Mouse (Mus musculus) heart, adult 18-20 months (tissue): ENCODE results near the gene Naa25. TPM values are rescaled to one million over a fixed set of nuclear protein-coding genes. Genes with fewer than 3 reads are reported as not detected.

Experiments used
- DNase-seq, 2 experiments: peaks; one replicate each; pipeline ENCODE4 v3.0.0; 2021 to 2022; ENCODE audit warnings: mixed read lengths in 1 of 2
- total RNA-seq, 2 experiments: library from RNA; stranded (reverse); gene quantifications; 2 replicates each; pipeline ENCODE4 v1.2.3; 2021

Naa25 gene
- total RNA-seq, 2 experiments from 2014 or later = 22.4 to 23.1 TPM

GRCm38 (mm10) chr5:121392667-121393380 is 4.9 kb upstream of the Naa25 start:
- DNase-seq = peak; percentile 43 to 80

DNA sequence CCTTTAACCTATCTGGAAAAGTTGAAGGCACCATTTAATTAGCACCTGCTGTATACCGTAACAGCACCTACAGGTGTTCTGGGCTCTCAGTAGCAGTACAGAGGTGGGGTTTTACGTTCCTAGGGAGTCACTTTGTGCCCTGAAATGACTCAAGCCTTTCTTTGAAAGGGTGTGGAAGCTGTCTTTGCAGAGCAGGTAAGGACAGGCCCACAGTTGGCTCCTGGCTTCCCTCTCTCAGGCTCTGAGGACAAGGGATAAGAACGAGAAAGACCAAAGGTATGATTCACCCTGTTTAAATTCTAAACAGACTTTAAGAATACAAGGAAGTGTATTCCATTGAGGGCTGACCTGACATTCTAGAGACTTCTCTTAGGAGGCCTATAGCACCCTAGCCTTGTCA is 4.3 kb upstream of the Naa25 start:
- DNase-seq = no peak

DNA sequence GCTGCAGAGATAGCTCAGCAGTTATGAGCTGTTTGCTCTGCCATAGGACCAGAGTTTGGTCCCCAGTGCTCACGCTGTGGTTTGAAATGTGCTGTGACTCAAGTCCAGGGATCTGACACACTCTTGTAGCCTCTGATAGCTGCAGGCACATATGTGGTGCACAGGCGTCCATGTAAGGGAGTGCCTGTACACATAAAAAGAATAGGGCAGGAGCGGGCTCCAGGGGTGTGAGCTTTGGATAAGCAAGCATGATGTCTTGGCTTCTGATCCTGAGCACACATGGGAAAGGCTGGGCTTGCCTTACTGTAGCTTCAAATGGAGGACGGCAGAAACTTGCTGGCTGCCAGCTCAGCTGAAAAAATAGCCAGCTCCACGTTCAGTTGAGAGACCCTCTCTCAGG is 2.1 kb upstream of the Naa25 start:
- no peak for DNase-seq

GRCm38 (mm10) chr5:121398146-121398964 is 619 bp downstream of the Naa25 start:
- no peak for DNase-seq

DNA sequence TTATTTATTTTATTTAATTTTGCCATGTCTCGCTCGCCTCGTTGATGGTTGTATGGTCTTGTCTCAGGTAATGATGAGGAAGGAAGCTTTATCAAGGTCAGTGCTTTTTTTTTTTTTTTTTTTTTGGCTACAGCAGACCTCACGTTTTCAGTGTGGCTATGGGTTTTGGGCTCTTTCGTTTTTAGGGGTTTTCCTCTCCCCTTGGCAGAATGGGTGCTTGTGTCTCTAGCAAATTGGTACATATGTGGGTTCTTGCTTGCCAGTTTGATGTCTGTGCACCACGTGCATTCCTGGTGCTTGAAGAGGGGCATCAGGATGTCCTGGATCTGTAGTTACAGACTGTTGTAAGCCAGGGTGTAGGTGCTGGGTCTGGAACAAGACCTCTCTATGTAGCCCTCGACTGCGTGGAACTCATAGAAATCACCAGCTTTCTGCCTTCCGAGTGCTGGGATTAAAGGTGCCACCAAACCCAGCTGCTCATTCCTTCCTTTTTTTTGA is 1.3 kb downstream of the Naa25 start:
- no peak for DNase-seq

GRCm38 (mm10) chr5:121399540-121399939 is 1.8 kb downstream of the Naa25 start:
- no peak for DNase-seq

DNA sequence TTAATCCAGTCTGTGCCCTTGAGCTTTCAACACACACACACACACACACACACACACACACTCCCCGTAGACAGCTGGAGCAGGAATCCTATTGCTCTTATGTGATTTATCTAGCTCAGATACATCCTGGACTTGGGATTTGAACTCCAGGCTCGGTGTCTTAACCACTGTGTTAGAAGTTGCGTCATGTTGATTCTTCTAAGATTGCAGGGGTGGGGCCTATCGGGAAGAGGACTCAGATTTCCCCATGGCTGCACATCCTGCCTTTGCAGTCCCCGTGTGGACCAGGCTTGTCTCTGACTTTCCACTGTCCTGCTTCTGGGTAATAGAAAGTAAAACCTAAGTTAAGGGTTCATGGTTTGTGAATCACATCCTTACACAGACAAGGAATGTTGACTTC is 2.3 kb downstream of the Naa25 start:
- DNase-seq = no peak

GRCm38 (mm10) chr5:121400849-121401248 is 3.1 kb downstream of the Naa25 start:
- DNase-seq = no peak

DNA sequence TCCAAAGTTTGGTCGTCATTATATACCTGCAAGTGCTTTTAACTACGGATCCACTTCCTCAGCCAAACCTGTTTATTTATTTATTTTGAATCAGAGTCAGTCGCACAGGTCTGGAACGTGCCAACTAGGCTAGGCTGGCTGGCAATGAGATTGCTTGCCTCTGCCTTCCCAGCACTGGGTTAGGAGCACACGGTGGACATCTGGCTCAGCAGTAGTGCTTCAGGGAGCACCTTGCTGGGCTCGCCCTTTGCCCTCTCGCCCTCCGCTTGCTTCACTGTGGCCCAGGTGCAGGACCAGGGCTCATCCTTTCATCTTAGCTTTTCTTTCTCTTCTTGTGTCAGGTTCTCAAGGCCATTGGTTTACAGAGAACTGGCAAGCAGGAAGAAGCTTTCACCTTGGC is 10.1 kb downstream of the Naa25 start:
- peak in 1 of 2 experiments; percentile 29 for DNase-seq

- DNase-seq = no peak
These were observed 13.2 kb downstream of the Naa25 start for GRCm38 (mm10) chr5:121410975-121411374.

DNA sequence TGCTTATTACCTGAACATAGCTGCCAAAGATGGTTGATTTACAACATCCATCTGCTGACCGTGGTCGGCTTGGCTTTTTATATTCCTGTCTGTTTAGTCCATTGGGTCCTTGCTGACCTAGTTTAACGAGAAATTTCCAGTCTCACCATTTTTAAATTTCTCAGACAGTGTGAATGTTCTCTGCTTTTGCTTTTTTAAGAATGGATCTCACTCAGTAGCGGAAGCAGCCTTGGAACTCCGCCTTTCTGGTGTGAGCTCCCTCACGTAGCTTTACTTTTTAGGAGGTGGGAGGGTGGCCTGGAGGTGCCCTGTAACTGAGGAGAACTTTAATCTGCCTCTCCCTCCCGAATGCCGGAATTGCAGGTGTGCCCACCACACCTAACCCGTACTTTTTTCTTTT is 23.0 kb downstream of the Naa25 start:
- no peak for DNase-seq

GRCm38 (mm10) chr5:121422787-121423186 is 25.1 kb downstream of the Naa25 start:
- DNase-seq = no peak

- no peak for DNase-seq
These were observed 25.6 kb downstream of the Naa25 start for GRCm38 (mm10) chr5:121423297-121423696.

GRCm38 (mm10) chr5:121428954-121429353 is 31.2 kb downstream of the Naa25 start:
- no peak for DNase-seq

DNA sequence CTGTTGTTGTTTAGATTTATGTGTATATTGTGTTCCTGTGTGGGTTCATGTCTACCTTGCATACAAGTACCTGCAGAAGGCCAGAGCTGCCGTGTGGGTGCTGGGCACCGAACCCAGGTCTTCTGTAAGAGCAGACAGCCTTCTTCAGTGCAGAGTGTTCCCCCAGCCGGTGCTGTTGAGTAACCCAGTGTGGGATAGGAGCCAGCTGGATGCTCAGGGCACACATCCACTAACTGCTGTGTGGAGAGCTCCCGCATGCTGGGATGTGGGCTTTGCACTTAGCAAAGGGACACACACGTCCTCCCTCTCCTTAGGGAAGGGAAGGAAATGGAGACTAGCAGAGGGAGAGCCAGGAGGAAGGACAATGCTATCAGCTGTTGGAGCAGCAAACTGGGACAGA is 40.4 kb downstream of the Naa25 start:
- DNase-seq = peak in 1 of 2 experiments; percentile 40

DNA sequence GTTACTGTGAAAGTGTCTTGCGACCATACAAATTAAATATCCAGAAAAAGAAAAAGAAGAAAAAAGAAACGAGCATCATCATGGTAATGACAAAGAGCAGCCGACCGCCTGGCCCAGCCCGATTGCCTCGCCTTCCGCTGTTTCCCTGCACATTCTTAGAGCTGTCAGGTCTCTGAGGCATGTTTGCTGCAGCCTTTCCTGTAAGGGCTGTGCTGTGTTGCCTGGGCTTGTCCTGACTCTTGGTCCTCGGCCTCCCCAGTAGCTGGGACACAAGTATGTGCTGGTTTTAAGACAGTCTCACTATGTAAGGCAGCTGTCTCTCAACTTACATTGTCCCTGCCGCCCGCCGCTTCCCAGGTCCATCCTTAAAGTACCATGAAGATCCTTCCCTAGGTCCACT is 41.0 kb downstream of the Naa25 start:
- DNase-seq = no peak

- DNase-seq = peak in 1 of 2 experiments; percentile 34
These were observed 45.8 kb downstream of the Naa25 start for GRCm38 (mm10) chr5:121443548-121443947.

- no peak for DNase-seq
These were observed 47.1 kb downstream of the Naa25 start for GRCm38 (mm10) chr5:121444870-121445269.

DNA sequence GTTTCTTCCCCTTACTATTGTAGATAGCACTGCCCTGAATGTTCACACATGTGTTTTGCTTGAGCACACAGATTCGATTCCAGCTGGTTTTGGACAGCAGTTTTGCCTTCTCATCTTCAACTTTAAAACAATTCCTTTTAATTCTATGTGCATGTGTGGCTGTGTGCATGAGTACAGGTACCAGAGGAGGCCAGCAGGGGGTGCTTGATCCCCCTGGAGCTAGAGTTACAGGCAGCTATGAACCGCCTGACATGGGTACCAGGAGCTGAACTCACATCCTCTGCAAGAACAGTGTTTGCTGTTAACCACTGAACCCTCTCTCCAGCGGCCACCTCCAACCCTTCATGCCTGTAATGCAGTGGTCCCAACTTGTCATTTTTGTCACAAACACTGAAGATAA is 50.7 kb downstream of the Naa25 start:
- no peak for DNase-seq

GRCm38 (mm10) chr5:121449976-121450375 is 52.2 kb downstream of the Naa25 start:
- DNase-seq = peak; percentile 54 to 76

DNA sequence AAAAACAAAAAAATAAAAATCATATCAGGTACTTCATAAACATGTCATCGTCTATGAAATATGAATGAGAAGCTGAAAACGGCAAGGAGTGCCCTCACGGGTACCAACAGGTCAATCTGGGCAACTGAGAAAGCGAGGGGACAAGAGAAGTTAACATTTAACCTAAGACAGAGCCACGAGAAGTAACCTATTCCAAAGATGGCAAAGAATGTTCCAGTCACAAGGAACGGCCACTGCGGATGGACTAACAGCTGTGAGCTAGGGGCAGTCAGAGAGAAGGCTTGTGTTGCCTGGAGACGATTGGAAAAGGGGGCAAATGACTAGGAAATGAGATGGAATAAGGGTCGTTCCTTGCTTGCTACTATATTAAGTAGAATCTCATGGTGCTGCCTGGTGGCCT is 52.7 kb downstream of the Naa25 start:
- no peak for DNase-seq

DNA sequence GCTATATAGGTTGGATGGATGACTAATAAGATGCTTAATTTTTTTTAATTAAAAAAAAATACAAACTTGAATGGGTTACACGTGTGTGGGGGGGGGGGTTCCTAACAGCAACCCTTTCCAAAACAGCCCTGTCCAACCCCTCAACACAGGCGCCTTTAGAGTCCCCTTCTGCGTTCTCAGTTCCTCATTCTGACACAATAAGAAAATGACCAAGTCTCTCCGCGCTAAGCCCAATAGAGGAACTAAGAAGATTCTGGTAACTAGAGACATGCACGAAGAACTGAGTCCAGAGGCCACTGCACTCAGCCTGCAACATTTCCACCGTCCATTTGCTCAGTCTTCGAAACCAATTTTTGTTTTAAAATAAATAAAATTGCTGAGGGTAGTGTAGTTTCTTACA is 53.5 kb downstream of the Naa25 start:
- DNase-seq = peak; percentile 27 to 57

GRCm38 (mm10) chr5:121451644-121452025 is 53.9 kb downstream of the Naa25 start, which contains the start of gene Tmem116:
Tmem116 (plus strand) TSS chr5:121451893.
- DNase-seq = peak; percentile 40 to 45
